Mouse (Mus musculus): ENCODE measurements around the gene Pde1a.

- no peak for TF ChIP-seq CTCF (IDR thresholded peaks at IDR 0.05; ENCODE audit: borderline replicate concordance, insufficient read depth, low read depth, low read length)
- TF ChIP-seq POLR2A (IDR thresholded peaks at IDR 0.05; ENCODE audit: borderline replicate concordance, insufficient read depth, low read length), result no peak
Observed at GRCm38 (mm10) chr2:80029051-80029450, 100.2 kb downstream of the Pde1a start.

All from cerebellum, adult 2 months (tissue).